Mouse (Mus musculus): Measurements from ENCODE around the gene Hmga1. TPM values are rescaled to one million over a fixed set of nuclear protein-coding genes. Genes with fewer than 3 reads are reported as not detected.

Hmga1 gene
- total and polyA plus RNA-seq, 2 experiments = 5.7 to 21.4 TPM

- no peak for TF ChIP-seq POLR2A (IDR thresholded peaks at IDR 0.05; ENCODE audit: extremely low read depth, insufficient read depth, low read length)
- no peak for TF ChIP-seq CTCF (IDR thresholded peaks at IDR 0.05; ENCODE audit: low read depth, low read length)
- no peak overlapping the region for H3K9ac ChIP-seq (ENCODE audit: low read depth, low read length)
- 31% methylated on average over 9 of the region's 9 CpGs for WGBS
- DNase-seq (ENCODE audit: extremely low read depth, low read depth, low spot score) = peak; percentile 62
- no peaks in the 10 kb centered on the region for H3K79me2 ChIP-seq (ENCODE audit: control insufficient read depth, insufficient read depth, low read length)
- no peak overlapping the region for H3K27ac ChIP-seq (replicated peaks; ENCODE audit: insufficient read depth, low read depth, low read length)
- peaks cover 6% of the 10 kb centered on the region; the same call in 1 of the 2 replicates for H3K4me1 ChIP-seq (ENCODE audit: control insufficient read depth, insufficient read depth, low read length)
- no peaks in the 10 kb centered on the region for H3K27me3 ChIP-seq (ENCODE audit: control insufficient read depth, insufficient read depth, low read length)
- no peaks in the 10 kb centered on the region for H3K36me3 ChIP-seq (ENCODE audit: control insufficient read depth, insufficient read depth, low read length)
- H3K4me3 ChIP-seq (ENCODE audit: insufficient read depth, low read depth, low read length) = no peak overlapping the region
Measured at GRCm38 (mm10) chr17:27547253-27547868, 8.9 kb upstream of the Hmga1 start.

GRCm38 (mm10) chr17:27549234-27549633 lies 7.1 kb upstream of the Hmga1 start:
- no peak for DNase-seq (ENCODE audit: extremely low read depth, low read depth, low spot score)
- no peaks in the 10 kb centered on the region for H3K36me3 ChIP-seq (ENCODE audit: control insufficient read depth, insufficient read depth, low read length)
- TF ChIP-seq POLR2A (IDR thresholded peaks at IDR 0.05; ENCODE audit: extremely low read depth, insufficient read depth, low read length) (no peak), CTCF (IDR thresholded peaks at IDR 0.05; ENCODE audit: low read depth, low read length) (no peak)
- H3K79me2 ChIP-seq (ENCODE audit: control insufficient read depth, insufficient read depth, low read length) = no peaks in the 10 kb centered on the region
- no peak overlapping the region for H3K4me3 ChIP-seq (ENCODE audit: insufficient read depth, low read depth, low read length)
- H3K27me3 ChIP-seq (ENCODE audit: control insufficient read depth, insufficient read depth, low read length) = no peaks in the 10 kb centered on the region
- WGBS = 94% methylated on average over 8 of the region's 8 CpGs
- no peak overlapping the region for H3K27ac ChIP-seq (replicated peaks; ENCODE audit: insufficient read depth, low read depth, low read length)
- peaks cover 10% of the 10 kb centered on the region for H3K4me1 ChIP-seq (ENCODE audit: control insufficient read depth, insufficient read depth, low read length)
- H3K9ac ChIP-seq (ENCODE audit: low read depth, low read length) = no peak overlapping the region

GRCm38 (mm10) chr17:27551393-27551940 lies 4.8 kb upstream of the Hmga1 start:
- Histone ChIP-seq H3K36me3 (ENCODE audit: control insufficient read depth, insufficient read depth, low read length) (no peaks in the 10 kb centered on the region), H3K79me2 (ENCODE audit: control insufficient read depth, insufficient read depth, low read length) (no peaks in the 10 kb centered on the region), H3K27ac (replicated peaks; ENCODE audit: insufficient read depth, low read depth, low read length) (no peak overlapping the region), H3K4me1 (ENCODE audit: control insufficient read depth, insufficient read depth, low read length) (peaks cover 10% of the 10 kb centered on the region), H3K4me3 (ENCODE audit: insufficient read depth, low read depth, low read length) (no peak overlapping the region), H3K27me3 (ENCODE audit: control insufficient read depth, insufficient read depth, low read length) (no peaks in the 10 kb centered on the region), H3K9ac (ENCODE audit: low read depth, low read length) (no peak overlapping the region)
- TF ChIP-seq POLR2A (IDR thresholded peaks at IDR 0.05; ENCODE audit: extremely low read depth, insufficient read depth, low read length) (no peak), CTCF (IDR thresholded peaks at IDR 0.05; ENCODE audit: low read depth, low read length) (no peak)
- DNase-seq (ENCODE audit: extremely low read depth, low read depth, low spot score) = no peak
- 90% methylated on average over 10 of the region's 10 CpGs for WGBS

GRCm38 (mm10) chr17:27552215-27553201 lies 3.8 kb upstream of the Hmga1 start:
- TF ChIP-seq POLR2A (IDR thresholded peaks at IDR 0.05; ENCODE audit: extremely low read depth, insufficient read depth, low read length) (no peak), CTCF (IDR thresholded peaks at IDR 0.05; ENCODE audit: low read depth, low read length) (no peak)
- Histone ChIP-seq H3K27me3 (ENCODE audit: control insufficient read depth, insufficient read depth, low read length) (no peaks in the 10 kb centered on the region), H3K9ac (ENCODE audit: low read depth, low read length) (no peak overlapping the region), H3K79me2 (ENCODE audit: control insufficient read depth, insufficient read depth, low read length) (0 out of 2 replicates have a peak, but pooled peaks cover 4% of the 10 kb centered on the region), H3K27ac (replicated peaks; ENCODE audit: insufficient read depth, low read depth, low read length) (peak overlapping the region; percentile 14), H3K36me3 (ENCODE audit: control insufficient read depth, insufficient read depth, low read length) (no peaks in the 10 kb centered on the region), H3K4me3 (ENCODE audit: insufficient read depth, low read depth, low read length) (no peak overlapping the region), H3K4me1 (ENCODE audit: control insufficient read depth, insufficient read depth, low read length) (peaks cover 9% of the 10 kb centered on the region)
- DNase-seq (ENCODE audit: extremely low read depth, low read depth, low spot score) = peak; percentile 97
- 24% methylated on average over 23 of the region's 23 CpGs for WGBS

- Histone ChIP-seq H3K4me3 (ENCODE audit: insufficient read depth, low read depth, low read length) (no peak overlapping the region), H3K27ac (replicated peaks; ENCODE audit: insufficient read depth, low read depth, low read length) (no peak overlapping the region)
Measured at GRCm38 (mm10) chr17:27554062-27554960, 2.0 kb upstream of the Hmga1 start.

More at GRCm38 (mm10) chr17:27554062-27554960, 2.0 kb upstream of the Hmga1 start:
- DNase-seq (ENCODE audit: extremely low read depth, low read depth, low spot score) = peak; percentile 24
- H3K36me3 ChIP-seq (ENCODE audit: control insufficient read depth, insufficient read depth, low read length) = no peaks in the 10 kb centered on the region
- TF ChIP-seq POLR2A (IDR thresholded peaks at IDR 0.05; ENCODE audit: extremely low read depth, insufficient read depth, low read length) (no peak), CTCF (IDR thresholded peaks at IDR 0.05; ENCODE audit: low read depth, low read length) (no peak)
- 0 out of 2 replicates have a peak, but pooled peaks cover 6% of the 10 kb centered on the region for H3K79me2 ChIP-seq (ENCODE audit: control insufficient read depth, insufficient read depth, low read length)
- H3K4me1 ChIP-seq (ENCODE audit: control insufficient read depth, insufficient read depth, low read length) = peaks cover 5% of the 10 kb centered on the region
- H3K27me3 ChIP-seq (ENCODE audit: control insufficient read depth, insufficient read depth, low read length) = no peaks in the 10 kb centered on the region
- H3K9ac ChIP-seq (ENCODE audit: low read depth, low read length) = no peak overlapping the region
- whole genome bisulfite sequencing = 85% methylated on average over 20 of the region's 20 CpGs
